Mouse (Mus musculus) limb, embryonic 14.5 days (tissue): ENCODE results near the gene Zbtb46. TPM values are rescaled to one million over a fixed set of nuclear protein-coding genes. Genes with fewer than 3 reads are reported as not detected.

ENCODE experiments used
- ATAC-seq: fragments of 200-750 bp; cut with Nextera tagmentation; 2 replicates; pipeline ENCODE4 v1.8.0; 2017; ENCODE audit warnings: low read depth, moderate number of reproducible peaks, moderate TSS enrichment; ENCODE audit not compliant: low FRiP score
- DNase-seq: peaks from one replicate; pipeline ENCODE4 v3.0.0-alpha.2; 2015; ENCODE audit warnings: low spot score
- H3K27ac ChIP-seq: fragments of 300-500 bp; sonication (generic); replicated peaks from 2 replicates; pipeline ENCODE4 v1.5.1; 2014; ENCODE audit warnings: low read depth, mild to moderate bottlenecking, low read length, moderate library complexity, mixed read lengths
- H3K27me3 ChIP-seq: fragments of 300-500 bp; sonication (generic); 2 replicates; pipeline ENCODE4 v1.6.1; 2014; ENCODE audit warnings: low read length, mixed read lengths; ENCODE audit not compliant: control insufficient read depth, insufficient read depth
- H3K36me3 ChIP-seq: fragments of 300-500 bp; sonication (generic); 2 replicates; pipeline ENCODE4 v1.6.1; 2014; ENCODE audit warnings: mild to moderate bottlenecking, low read length, moderate library complexity, mixed read lengths; ENCODE audit not compliant: control insufficient read depth, insufficient read depth
- H3K4me1 ChIP-seq: fragments of 300-500 bp; sonication (generic); 2 replicates; pipeline ENCODE4 v1.6.1; 2014; ENCODE audit warnings: antibody characterized with exemption, low read length, mixed read lengths; ENCODE audit not compliant: control insufficient read depth, insufficient read depth
- H3K4me2 ChIP-seq: fragments of 300-500 bp; sonication (generic); replicated peaks from 2 replicates; pipeline ENCODE4 v1.6.1; 2014; ENCODE audit warnings: low read depth, mild to moderate bottlenecking, low read length, moderate library complexity; ENCODE audit not compliant: severe bottlenecking
- H3K4me3 ChIP-seq: fragments of 300-500 bp; sonication (generic); replicated peaks from 2 replicates; pipeline ENCODE4 v1.5.1; 2014; ENCODE audit warnings: low read length
- H3K9ac ChIP-seq: fragments of 300-500 bp; sonication (generic); 2 replicates; pipeline ENCODE4 v1.6.1; 2014; ENCODE audit warnings: mild to moderate bottlenecking, low read depth, low read length, moderate library complexity; ENCODE audit not compliant: severe bottlenecking
- H3K9me3 ChIP-seq: fragments of 300-500 bp; sonication (generic); 2 replicates; pipeline ENCODE4 v1.6.1; 2016; ENCODE audit warnings: low read length; ENCODE audit not compliant: control insufficient read depth
- POLR2A ChIP-seq: fragments of 200-500 bp; IDR thresholded peaks from 2 replicates; pipeline ENCODE4 v1.8.0; 2012; ENCODE audit warnings: inconsistent platforms, mild to moderate bottlenecking, moderate library complexity, borderline replicate concordance; ENCODE audit not compliant: insufficient read depth, insufficient read length; ENCODE audit errors: extremely low read depth
- WGBS: fragments of 180-500 bp; shearing (Covaris S2); extraction: QIAGEN DNeasy Blood & Tissue Kit; methylation state at CpG from one replicate; pipeline ENCODE4 v1.1.7; 2014; 5-methylcytosine and 5-hydroxymethylcytosine counted together
- polyA plus RNA-seq, 2 experiments: library from polyadenylated mRNA; depleted of rRNA in 1 of 2; stranded (reverse) in 1 of 2; unstranded in 1 of 2; fragments of >200 nt; fragmentation: Nextera tagmentation in 1 of 2; extraction: Ambion mirVana in 1 of 2; gene quantifications; 2 replicates each; pipeline versions ENCODE4 v1.2.1 to v1.2.3; 2012 to 2014

Zbtb46 gene
- polyA plus RNA-seq, 2 experiments = 3.8 to 4.3 TPM

DNA sequence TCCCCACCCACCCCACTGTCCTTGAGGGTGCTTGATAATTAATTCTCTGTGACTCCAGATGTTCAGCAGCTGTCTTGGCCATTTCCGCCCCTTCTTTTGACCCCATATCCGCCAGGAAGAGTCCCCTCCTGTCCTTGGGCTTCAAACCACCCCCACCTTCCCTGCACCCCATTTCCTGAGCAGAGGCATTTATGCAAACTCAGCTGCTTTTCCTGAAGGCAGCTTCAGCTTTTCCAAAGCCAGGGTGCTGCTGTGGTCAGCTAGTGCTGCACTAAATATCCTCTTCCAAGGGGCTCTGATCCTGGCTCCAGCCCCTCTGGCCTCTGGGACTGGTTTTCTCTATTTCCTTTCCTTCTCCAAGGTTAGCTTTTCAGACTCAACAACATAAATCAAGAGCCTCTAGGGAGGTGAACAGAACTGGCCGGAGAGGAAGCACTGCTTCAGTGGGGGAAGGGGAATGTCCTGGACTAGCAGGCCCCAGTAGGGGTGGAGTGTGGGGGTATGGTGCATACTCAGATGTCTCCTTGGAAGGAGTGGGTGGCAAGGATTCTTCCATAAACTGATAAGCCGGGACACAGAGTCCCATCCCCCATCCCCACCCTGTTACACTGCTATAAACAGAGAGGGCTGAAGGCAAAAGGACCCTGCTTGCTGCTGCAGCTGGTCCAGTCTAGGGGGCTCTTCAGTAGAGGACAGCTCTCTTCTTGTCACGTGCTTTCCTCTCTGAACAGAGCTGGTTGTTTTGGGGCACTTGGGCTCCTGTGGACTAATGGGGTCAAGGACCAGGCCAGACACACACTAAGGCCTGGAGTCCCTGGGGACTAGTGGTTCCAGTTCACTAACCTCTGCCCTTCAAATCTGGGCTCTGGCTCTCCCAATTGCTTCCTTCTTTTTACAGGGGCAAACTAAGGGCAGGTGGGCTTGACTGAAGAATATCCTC lies 28.4 kb upstream of the Zbtb46 start:
- Histone ChIP-seq H3K27ac (peak overlapping the region; percentile 55; the same call in 1 of the 2 replicates), H3K27me3 (no peaks in the 10 kb centered on the region), H3K4me1 (peaks cover 7% of the 10 kb centered on the region; the same call in 1 of the 2 replicates), H3K4me3 (no peak overlapping the region), H3K9ac (no peak overlapping the region), H3K36me3 (no peaks in the 10 kb centered on the region), H3K9me3 (no peaks in the 10 kb centered on the region), H3K4me2 (no peak overlapping the region)
- TF ChIP-seq POLR2A = no peak
- DNase-seq (peak; percentile 36), ATAC-seq (peak; percentile 74)
- WGBS = 20% methylated on average over 5 of the region's 5 CpGs

GRCm38 (mm10) chr2:181485741-181486140 lies 26.5 kb upstream of the Zbtb46 start:
- H3K9me3 ChIP-seq = no peaks in the 10 kb centered on the region
- no peaks in the 10 kb centered on the region for H3K36me3 ChIP-seq
- ATAC-seq (no peak), DNase-seq (no peak)
- H3K4me1 ChIP-seq = peaks cover 7% of the 10 kb centered on the region; the same call in 1 of the 2 replicates
- no peaks in the 10 kb centered on the region for H3K27me3 ChIP-seq
- no peak overlapping the region for H3K27ac ChIP-seq
- no peak overlapping the region for H3K4me2 ChIP-seq
- no peak overlapping the region for H3K4me3 ChIP-seq
- no peak for TF ChIP-seq POLR2A
- no peak overlapping the region for H3K9ac ChIP-seq
- 4% methylated on average over 1 of the region's 1 CpGs for WGBS

- H3K27me3 ChIP-seq = no peaks in the 10 kb centered on the region
- 83% methylated on average over 6 of the region's 6 CpGs for WGBS
- no peak overlapping the region for H3K4me3 ChIP-seq
- H3K36me3 ChIP-seq = no peaks in the 10 kb centered on the region
- peaks cover 7% of the 10 kb centered on the region; the same call in 1 of the 2 replicates for H3K4me1 ChIP-seq
- no peaks in the 10 kb centered on the region for H3K9me3 ChIP-seq
- H3K9ac ChIP-seq = no peak overlapping the region
- TF ChIP-seq POLR2A = no peak
- DNase-seq = no peak
- no peak for ATAC-seq
- H3K4me2 ChIP-seq = no peak overlapping the region
- H3K27ac ChIP-seq = no peak overlapping the region
These were observed 25.4 kb upstream of the Zbtb46 start for GRCm38 (mm10) chr2:181484456-181485233.

DNA sequence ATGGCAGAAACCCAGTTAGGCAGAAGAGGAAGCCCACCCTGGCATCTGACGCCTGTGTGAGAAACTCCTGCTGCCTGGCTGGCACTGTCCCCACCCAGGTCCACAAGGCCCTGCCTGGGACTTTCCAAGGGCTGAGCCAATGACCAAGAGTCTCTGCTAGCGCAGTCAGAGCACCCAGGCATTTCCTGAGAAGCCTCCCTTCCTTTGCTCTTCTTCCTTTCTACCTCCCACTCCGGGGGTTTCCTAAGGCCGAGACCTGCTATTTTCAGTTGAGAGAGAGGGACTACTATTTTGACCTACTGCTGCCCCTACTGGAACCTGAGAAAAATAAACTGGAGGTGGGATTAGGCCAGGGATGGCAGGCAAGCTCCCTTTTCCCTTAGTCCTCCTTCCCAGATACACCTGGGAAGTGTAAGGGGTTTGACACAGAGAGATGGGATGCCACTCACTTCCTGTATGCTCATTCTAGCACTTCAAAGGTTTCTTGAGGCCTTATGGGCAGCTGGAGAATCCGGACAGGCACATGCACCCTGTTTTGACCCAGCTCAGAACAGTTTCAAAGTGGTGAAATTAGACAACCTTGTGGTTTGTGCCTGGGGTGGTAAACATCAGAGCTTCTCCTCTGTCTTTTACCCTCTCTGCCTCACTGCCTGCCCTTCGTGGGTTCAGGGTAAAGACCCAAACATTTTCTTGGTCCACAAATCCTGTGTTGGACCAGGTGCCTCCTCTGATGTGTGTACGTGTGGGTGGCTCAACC lies 24.5 kb upstream of the Zbtb46 start:
- TF ChIP-seq POLR2A = no peak
- no peaks in the 10 kb centered on the region for H3K9me3 ChIP-seq
- no peak overlapping the region for H3K4me2 ChIP-seq
- 24% methylated on average over 7 of the region's 7 CpGs for WGBS
- H3K27me3 ChIP-seq = no peaks in the 10 kb centered on the region
- H3K4me3 ChIP-seq = no peak overlapping the region
- H3K36me3 ChIP-seq = no peaks in the 10 kb centered on the region
- no peak for DNase-seq
- no peak for ATAC-seq
- H3K27ac ChIP-seq = no peak overlapping the region
- H3K9ac ChIP-seq = no peak overlapping the region
- peaks cover 7% of the 10 kb centered on the region; the same call in 1 of the 2 replicates for H3K4me1 ChIP-seq

DNA sequence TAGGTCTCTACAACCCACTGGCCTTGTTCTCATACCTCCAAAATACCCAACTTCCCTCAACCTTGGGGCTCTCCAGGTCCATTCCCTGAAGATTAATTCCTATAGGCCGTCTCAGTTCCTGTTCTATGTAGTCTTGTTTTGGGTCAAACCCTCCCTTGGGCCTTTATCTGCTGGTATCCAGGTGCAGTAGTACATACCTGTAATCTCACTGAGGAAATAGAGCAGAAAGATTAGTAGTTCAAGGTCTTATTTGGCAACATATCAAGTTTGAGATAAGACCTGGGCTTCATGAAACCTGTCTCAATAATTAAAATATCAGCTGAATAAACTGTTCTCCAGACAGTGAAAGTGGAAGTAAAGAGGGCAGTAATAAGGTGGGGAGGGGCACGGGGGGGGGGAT lies 23.9 kb upstream of the Zbtb46 start:
- Histone ChIP-seq H3K27ac (no peak overlapping the region), H3K9me3 (no peaks in the 10 kb centered on the region), H3K27me3 (no peaks in the 10 kb centered on the region), H3K9ac (no peak overlapping the region), H3K4me1 (peaks cover 7% of the 10 kb centered on the region; the same call in 1 of the 2 replicates), H3K4me3 (no peak overlapping the region), H3K4me2 (no peak overlapping the region), H3K36me3 (no peaks in the 10 kb centered on the region)
- ATAC-seq (no peak), DNase-seq (no peak)
- 49% methylated on average over 2 of the region's 2 CpGs for WGBS
- TF ChIP-seq POLR2A = no peak
